Mouse (Mus musculus) testis, adult 2 months (tissue): Measurements from ENCODE around the gene Spag9. TPM values are rescaled to one million over a fixed set of nuclear protein-coding genes. Genes with fewer than 3 reads are reported as not detected.

Experiments
- H3K27ac ChIP-seq: fragments of 200-500 bp; 2 replicates; pipeline ENCODE4 v1.5.1; 2012; ENCODE audit warnings: low read depth, low read length; ENCODE audit not compliant: control insufficient read depth, insufficient read depth
- H3K27me3 ChIP-seq: fragments of 200-500 bp; 2 replicates; pipeline ENCODE4 v1.6.1; 2012; ENCODE audit warnings: mild to moderate bottlenecking, low read length, moderate library complexity; ENCODE audit not compliant: control insufficient read depth, insufficient read depth
- H3K36me3 ChIP-seq: fragments of 200-500 bp; 2 replicates; pipeline ENCODE4 v1.6.1; 2012; ENCODE audit warnings: mild to moderate bottlenecking, low read length; ENCODE audit not compliant: control insufficient read depth, insufficient read depth
- H3K4me1 ChIP-seq: fragments of 200-500 bp; 2 replicates; pipeline ENCODE4 v1.6.1; 2012; ENCODE audit warnings: low read length; ENCODE audit not compliant: control insufficient read depth, insufficient read depth
- H3K4me3 ChIP-seq: fragments of 200-500 bp; 2 replicates; pipeline ENCODE4 v1.5.1; 2012; ENCODE audit warnings: low read depth, mild to moderate bottlenecking, low read length, moderate library complexity, mixed read lengths; ENCODE audit not compliant: control insufficient read depth
- CTCF ChIP-seq: fragments of 200-500 bp; IDR thresholded peaks from 2 replicates; pipeline ENCODE4 v1.5.1; 2012; ENCODE audit warnings: low read depth, mild to moderate bottlenecking, inconsistent platforms, low read length, moderate library complexity; ENCODE audit not compliant: control insufficient read depth, insufficient read depth, insufficient replicate concordance
- POLR2A ChIP-seq: fragments of 200-500 bp; IDR thresholded peaks from 2 replicates; pipeline ENCODE4 v1.6.1; 2012; ENCODE audit warnings: low read depth, mild to moderate bottlenecking, inconsistent platforms, low read length, moderate library complexity; ENCODE audit not compliant: control insufficient read depth
- polyA plus RNA-seq: library from polyadenylated mRNA; depleted of rRNA; stranded (reverse); fragments of >200 nt; gene quantifications from 2 replicates; pipeline ENCODE4 v1.2.3, GENCODE M21; 2012

Gene Spag9
- polyA plus RNA-seq, 1 experiment: 18.8 TPM

DNA sequence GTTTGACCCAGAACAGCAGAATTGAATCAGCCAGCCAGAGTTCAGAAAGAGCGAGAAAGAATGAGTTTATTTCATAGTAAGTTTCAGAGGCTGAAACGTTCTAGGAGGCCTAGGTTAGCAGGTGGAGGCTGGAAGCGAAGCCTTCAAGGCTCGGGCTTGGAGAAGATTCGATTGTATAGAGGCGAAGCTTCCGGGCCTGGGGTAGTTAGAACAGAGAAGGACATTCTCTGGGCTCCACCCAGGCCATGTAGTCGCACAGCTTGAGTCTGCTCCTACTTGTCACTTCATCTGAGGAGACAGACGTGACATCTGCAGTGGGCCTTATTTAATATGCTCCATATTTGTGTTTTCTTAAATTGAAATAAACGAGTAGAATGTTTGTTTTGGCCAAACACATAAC, 125.6 kb downstream of the Spag9 start:
- Histone ChIP-seq H3K27me3 (no peaks in the 10 kb centered on the region), H3K4me1 (no peaks in the 10 kb centered on the region), H3K27ac (no peak overlapping the region), H3K36me3 (peaks cover 1% of the 10 kb centered on the region; the same call in 1 of the 2 replicates), H3K4me3 (no peak overlapping the region)
- no peak for TF ChIP-seq POLR2A
- TF ChIP-seq CTCF: no peak

DNA sequence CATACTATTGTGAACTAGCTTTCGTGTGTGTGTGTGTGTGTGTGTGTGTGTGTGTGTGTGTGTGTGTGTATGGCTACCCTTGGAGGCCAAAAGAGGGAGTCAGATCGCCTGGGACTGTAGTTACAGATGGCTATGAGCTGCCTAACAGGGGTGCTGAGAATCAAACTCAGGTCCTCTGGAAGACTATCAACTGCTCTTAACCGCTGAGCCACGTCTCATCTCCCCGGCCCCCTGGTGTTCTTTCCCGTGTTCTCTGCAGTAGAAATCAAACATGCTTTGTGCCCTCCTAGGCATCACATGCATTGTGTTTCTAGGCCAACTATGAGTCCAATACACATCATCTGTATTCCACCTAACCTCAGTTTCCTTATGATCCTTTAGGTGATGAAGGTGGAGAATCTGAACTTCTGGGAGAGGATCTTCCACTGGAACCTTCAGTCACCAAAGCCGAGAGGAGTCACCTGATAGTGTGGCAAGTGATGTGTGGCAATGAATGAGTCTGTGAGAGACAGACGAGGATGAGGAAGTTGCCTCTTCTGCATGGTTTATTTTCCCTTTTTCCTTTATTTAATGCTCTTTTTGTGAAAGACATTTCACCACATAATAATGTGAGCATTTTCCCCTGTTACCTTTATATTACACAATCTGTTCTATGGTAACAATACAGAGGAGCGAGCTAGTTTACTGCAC, 126.6 kb downstream of the Spag9 start:
- H3K4me3 ChIP-seq: no peak overlapping the region
- no peaks in the 10 kb centered on the region for H3K4me1 ChIP-seq
- H3K27me3 ChIP-seq: no peaks in the 10 kb centered on the region
- peaks cover 1% of the 10 kb centered on the region; the same call in 1 of the 2 replicates for H3K36me3 ChIP-seq
- TF ChIP-seq CTCF (no peak), POLR2A (no peak)
- H3K27ac ChIP-seq: no peak overlapping the region

DNA sequence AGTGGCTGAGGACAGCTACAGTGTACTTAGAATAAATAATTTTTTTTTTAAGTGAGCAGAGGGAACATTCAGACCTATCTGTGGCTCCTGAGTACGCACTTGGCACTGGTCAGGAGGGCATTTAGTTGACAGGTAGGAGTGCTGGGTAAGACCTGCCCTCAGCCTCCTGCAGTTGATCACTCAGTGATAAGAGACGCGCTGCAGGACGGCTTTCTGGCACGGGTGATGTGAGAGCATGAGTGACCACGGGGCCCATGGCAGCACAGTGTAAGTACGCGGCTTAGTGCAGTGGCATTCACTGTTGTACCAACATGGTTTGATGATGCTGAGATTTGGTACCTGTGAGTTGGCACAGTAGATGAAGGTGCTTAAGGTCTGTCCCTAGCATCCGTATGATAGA, 130.8 kb downstream of the Spag9 start:
- Histone ChIP-seq H3K4me3 (no peak overlapping the region), H3K4me1 (peaks cover 2% of the 10 kb centered on the region; the same call in 1 of the 2 replicates), H3K27me3 (no peaks in the 10 kb centered on the region), H3K27ac (no peak overlapping the region), H3K36me3 (0 out of 2 replicates have a peak, but pooled peaks cover 1% of the 10 kb centered on the region)
- TF ChIP-seq POLR2A: no peak
- no peak for TF ChIP-seq CTCF

DNA sequence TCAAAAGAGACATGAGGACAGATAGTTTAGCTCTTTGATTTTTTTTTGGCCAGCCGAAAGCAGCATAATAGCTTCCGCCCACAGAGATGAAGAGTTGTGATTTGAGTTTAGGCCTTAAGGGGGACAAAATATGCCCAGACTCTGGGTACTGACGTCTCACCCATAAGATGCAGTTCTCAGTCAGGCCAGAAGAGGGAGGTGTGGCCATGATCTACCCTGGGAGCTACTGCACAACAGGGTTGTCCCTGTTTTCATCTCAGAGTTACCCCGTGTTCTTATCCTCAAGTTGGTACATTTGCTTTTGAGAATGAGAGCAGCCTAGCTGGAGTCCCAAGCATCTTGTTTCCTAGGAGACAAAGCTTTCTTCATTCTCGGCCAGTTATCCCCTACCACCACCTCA, 132.1 kb downstream of the Spag9 start:
- no peak overlapping the region for H3K27ac ChIP-seq
- TF ChIP-seq CTCF (peak; percentile 64; the same call in 1 of the 2 replicates), POLR2A (no peak)

DNA sequence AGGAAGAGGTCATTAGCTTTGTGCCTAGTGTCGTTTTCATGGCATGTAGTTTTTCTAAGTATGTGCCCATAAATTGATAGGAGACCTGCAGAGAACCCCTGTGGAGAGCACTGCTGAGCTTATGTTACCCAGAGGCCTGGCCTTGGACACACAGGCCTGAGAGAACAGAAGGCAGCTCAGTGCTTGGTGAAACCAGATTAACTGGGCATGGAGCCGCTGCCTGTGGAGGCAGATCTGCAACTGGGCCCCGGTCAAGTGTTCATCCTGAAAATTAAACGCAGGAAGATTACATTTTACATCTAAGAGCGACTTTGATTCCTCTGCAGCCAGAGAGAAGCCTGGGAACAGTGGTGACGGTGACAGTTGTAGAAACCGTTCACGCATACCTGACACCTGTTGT, 132.6 kb downstream of the Spag9 start:
- no peak for TF ChIP-seq CTCF
- TF ChIP-seq POLR2A: no peak
- Histone ChIP-seq H3K36me3 (no peaks in the 10 kb centered on the region), H3K27me3 (no peaks in the 10 kb centered on the region), H3K27ac (no peak overlapping the region), H3K4me1 (peaks cover 2% of the 10 kb centered on the region), H3K4me3 (no peak overlapping the region)

More for the DNA sequence above, 132.1 kb downstream of the Spag9 start:
- no peaks in the 10 kb centered on the region for H3K27me3 ChIP-seq
- no peaks in the 10 kb centered on the region for H3K36me3 ChIP-seq
- peaks cover 2% of the 10 kb centered on the region; the same call in 1 of the 2 replicates for H3K4me1 ChIP-seq
- no peak overlapping the region for H3K4me3 ChIP-seq

DNA sequence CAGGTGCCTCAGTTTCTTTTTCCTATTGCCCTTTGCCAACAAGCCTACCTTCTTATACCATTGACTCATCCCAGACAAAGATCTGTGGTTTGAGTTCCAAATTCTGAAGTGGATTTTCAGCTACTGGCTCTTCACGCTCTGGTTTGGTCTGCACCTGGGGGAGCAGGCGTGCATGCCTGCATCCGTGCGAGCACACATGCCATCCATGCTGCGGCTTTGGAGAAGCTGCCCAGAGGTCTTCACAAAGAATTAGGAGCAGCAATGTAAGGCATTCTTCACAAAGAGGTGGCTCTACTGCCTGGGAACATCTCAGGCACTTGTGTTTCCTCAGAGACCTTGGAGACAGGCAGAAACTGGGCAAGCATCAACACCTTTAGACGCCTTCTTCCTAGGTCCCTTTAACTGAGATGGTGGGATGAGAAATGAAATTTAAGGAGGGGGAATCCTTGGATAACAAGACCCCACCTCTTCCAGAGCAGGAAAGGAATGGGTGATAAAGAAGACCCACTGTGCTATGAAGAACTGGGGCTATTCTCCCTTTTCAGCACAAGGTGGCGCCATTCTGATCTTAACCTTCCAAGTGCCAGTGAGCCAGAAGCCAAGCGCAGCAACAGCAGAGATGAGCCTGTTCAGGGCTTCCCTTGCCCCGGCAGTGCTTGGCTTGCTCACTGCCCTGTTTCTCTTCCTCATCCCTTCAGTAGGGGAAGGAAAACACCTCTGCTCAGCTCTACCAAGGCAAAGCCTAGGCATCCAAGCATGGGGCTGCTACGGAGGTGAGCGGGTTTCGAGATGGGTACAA, 133.6 kb downstream of the Spag9 start:
- Histone ChIP-seq H3K36me3 (no peaks in the 10 kb centered on the region), H3K4me3 (no peak overlapping the region), H3K27ac (no peak overlapping the region), H3K27me3 (no peaks in the 10 kb centered on the region), H3K4me1 (peaks cover 5% of the 10 kb centered on the region)
- TF ChIP-seq POLR2A (no peak), CTCF (peak; percentile 70; the same call in 1 of the 2 replicates)

DNA sequence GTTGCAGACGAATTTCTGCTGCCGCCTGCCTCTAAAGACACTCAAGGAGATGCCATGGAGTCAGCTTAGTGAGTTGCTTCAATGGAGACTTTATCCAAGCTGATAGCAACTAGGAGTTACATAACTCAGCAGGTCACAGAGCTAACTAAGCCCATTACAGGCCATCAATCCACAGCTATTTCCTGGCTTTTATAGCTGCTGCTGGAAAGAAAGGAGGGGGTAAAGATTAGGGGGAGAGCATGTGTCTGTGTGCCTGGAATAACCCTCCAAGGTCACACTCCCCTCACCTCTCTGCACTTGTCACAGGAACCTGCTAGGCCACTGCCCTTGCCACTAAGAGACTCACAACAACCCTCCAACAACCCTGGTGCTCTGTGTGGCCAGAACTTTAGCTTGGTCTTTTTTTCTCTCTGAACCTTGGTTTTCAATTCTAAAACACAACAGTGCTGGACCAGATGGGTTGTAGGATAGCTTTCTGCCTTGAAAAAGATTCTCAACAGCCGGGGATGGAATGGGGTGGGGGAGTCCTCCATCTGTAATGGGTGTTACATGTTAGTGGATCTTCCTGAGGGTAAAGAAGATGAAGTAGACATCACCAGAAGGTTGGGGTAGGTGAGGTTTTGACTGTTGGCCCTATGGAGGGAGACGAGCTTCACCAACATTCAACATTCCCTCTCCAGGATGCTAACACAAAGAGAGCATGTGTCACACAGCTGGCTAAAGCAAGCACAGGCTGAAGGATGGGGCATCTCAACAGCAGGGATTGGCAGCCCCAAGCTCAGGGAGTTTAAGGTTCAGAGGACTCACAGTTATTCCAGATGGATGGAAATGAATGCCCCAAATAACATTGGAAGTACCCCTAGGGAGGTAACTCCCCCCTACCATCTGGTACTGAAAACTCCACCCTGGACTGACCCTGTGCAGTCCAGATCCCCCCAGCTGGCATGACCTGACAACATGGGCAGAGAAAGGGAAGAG, 134.5 kb downstream of the Spag9 start:
- no peaks in the 10 kb centered on the region for H3K36me3 ChIP-seq
- no peaks in the 10 kb centered on the region for H3K27me3 ChIP-seq
- no peak overlapping the region for H3K4me3 ChIP-seq
- no peak overlapping the region for H3K27ac ChIP-seq
- TF ChIP-seq POLR2A: no peak
- no peak for TF ChIP-seq CTCF
- H3K4me1 ChIP-seq: peaks cover 5% of the 10 kb centered on the region
